Mouse (Mus musculus) liver, embryonic 12.5 days (tissue): ENCODE measurements around the gene Acy3. TPM values are rescaled to one million over a fixed set of nuclear protein-coding genes. Genes with fewer than 3 reads are reported as not detected.
A peak's percentile ranks its signal among the peaks of the same experiment; 100 is the strongest.

Experiments
- ATAC-seq: fragments of 200-750 bp; cut with Nextera tagmentation; 2 replicates; pipeline ENCODE4 v1.8.0; 2017; ENCODE audit warnings: moderate number of reproducible peaks, mild to moderate bottlenecking, moderate library complexity
- H3K27ac ChIP-seq: fragments of 300-500 bp; sonication (generic); 2 replicates; pipeline ENCODE4 v1.5.1; 2016; ENCODE audit warnings: mild to moderate bottlenecking
- H3K27me3 ChIP-seq: fragments of 300-500 bp; sonication (generic); replicated peaks from 2 replicates; pipeline ENCODE4 v1.6.1; 2016; ENCODE audit warnings: mild to moderate bottlenecking, moderate library complexity
- H3K36me3 ChIP-seq: fragments of 300-500 bp; sonication (generic); 2 replicates; pipeline ENCODE4 v1.6.1; 2016; ENCODE audit warnings: mild to moderate bottlenecking, moderate library complexity
- H3K4me1 ChIP-seq: fragments of 300-500 bp; sonication (generic); 2 replicates; pipeline ENCODE4 v1.6.1; 2016
- H3K4me2 ChIP-seq: fragments of 300-500 bp; sonication (generic); 2 replicates; pipeline ENCODE4 v1.6.1; 2016; ENCODE audit warnings: mild to moderate bottlenecking, moderate library complexity
- H3K4me3 ChIP-seq: fragments of 300-500 bp; sonication (generic); 2 replicates; pipeline ENCODE4 v1.5.1; 2016; ENCODE audit warnings: mild to moderate bottlenecking, moderate library complexity
- H3K9ac ChIP-seq: fragments of 300-500 bp; sonication (generic); 2 replicates; pipeline ENCODE4 v1.6.1; 2016; ENCODE audit warnings: mild to moderate bottlenecking, moderate library complexity
- H3K9me3 ChIP-seq: fragments of 300-500 bp; sonication (generic); replicated peaks from 2 replicates; pipeline ENCODE4 v1.6.1; 2016; ENCODE audit warnings: mild to moderate bottlenecking, moderate library complexity
- WGBS: fragments of 180-500 bp; shearing (Covaris S2); methylation state at CpG from one replicate; pipeline ENCODE4 v1.1.7; 2016; ENCODE audit not compliant: insufficient replicate concordance; 5-methylcytosine and 5-hydroxymethylcytosine counted together
- polyA plus RNA-seq: library from polyadenylated mRNA; unstranded; fragments of >200 nt; fragmentation: Nextera tagmentation; extraction: Ambion mirVana; gene quantifications from 2 replicates; pipeline ENCODE4 v1.2.1, GENCODE M21; 2016

The Acy3 gene
- polyA plus RNA-seq, 1 experiment from 2014 or later, result 9.1 TPM

DNA sequence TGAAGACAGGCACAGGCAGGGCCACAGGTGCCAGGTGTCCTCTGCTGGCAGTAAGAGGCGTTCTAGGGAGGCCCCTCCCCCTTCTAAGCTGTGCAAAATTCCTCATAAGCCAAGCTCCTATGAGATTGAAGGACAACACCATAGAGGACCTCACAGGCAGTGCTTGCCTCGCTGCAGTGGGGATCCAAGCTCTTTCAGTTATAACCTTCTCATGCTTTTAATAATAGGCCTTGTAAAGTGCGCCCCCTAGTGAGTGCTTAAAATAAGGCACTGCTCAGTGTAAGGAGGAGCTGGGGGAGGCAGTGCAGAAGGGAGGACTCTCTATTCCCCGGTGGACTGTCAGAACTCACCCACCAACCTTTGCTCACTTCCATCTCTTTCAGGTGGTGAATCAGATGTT lies 6.1 kb upstream of the Acy3 start:
- WGBS, result 15% methylated on average over 4 of the region's 4 CpGs
- no peak overlapping the region for H3K27ac ChIP-seq
- peak; percentile 58 for ATAC-seq

DNA sequence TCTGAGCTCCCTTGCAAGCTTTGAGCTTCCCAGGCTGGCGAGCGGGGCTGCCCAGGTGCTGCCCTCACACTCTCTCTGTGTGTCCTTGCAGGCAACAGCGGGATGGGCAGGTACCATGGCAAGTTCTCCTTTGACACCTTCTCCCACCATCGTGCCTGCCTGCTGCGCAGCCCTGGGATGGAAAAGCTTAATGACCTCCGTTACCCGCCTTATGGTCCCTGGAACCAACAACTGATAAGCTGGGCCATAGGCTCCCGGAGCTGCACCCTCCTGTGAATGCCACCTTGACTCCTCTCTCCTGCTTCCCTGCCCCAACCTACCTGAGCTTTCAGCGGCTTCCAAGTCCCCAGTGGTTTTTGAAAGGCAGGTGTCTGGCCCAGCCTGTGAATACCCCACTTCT lies 5.5 kb upstream of the Acy3 start:
- Histone ChIP-seq H3K9me3 (no peaks in the 10 kb centered on the region), H3K36me3 (no peaks in the 10 kb centered on the region), H3K4me3 (no peak overlapping the region), H3K27me3 (peaks cover 7% of the 10 kb centered on the region; the same call in 1 of the 2 replicates), H3K4me2 (no peak overlapping the region), H3K4me1 (peaks cover 18% of the 10 kb centered on the region), H3K9ac (no peak overlapping the region), H3K27ac (no peak overlapping the region)
- no peak for ATAC-seq
- WGBS, result 60% methylated on average over 9 of the region's 9 CpGs

More for the DNA sequence above, 6.1 kb upstream of the Acy3 start:
- no peaks in the 10 kb centered on the region for H3K9me3 ChIP-seq
- no peaks in the 10 kb centered on the region for H3K36me3 ChIP-seq
- H3K9ac ChIP-seq, result no peak overlapping the region
- H3K27me3 ChIP-seq, result peaks cover 11% of the 10 kb centered on the region; the same call in 1 of the 2 replicates
- peaks cover 11% of the 10 kb centered on the region for H3K4me1 ChIP-seq
- H3K4me2 ChIP-seq, result no peak overlapping the region
- no peak overlapping the region for H3K4me3 ChIP-seq

DNA sequence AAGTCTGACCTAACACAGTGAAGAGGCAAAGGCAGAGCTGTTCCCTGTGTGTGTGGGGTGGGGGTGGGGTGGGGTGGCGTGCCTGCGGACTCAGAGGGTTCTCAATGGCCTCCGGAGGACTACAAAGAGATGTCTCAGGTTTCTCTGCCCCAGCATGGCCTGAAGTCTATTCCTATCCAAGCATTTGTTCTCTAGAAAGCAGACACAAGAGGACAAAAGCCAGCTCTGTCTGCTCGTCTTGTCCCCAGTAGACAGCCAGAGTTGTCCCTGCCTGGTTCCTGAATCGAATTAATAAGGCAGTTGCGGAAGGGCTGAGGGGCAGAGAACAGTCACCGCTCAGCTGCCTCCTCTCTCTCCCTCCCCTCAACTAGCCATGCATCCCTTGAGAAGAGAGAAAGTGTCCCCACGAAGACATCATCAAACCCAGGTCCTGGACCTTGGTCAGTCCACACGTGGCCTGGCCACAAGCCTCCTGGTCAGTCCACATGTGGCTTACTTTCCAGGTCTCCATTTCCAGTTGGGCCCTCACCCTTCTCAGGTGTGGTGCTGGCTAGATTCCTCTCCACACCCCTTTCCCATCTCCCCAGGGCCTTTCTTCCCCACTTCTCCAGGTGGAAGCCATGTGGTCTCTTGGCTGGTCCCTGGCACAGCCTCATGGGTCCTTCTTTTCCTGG lies 2.7 kb upstream of the Acy3 start:
- 59% methylated on average over 9 of the region's 9 CpGs for WGBS
- Histone ChIP-seq H3K36me3 (peaks cover 2% of the 10 kb centered on the region; the same call in 1 of the 2 replicates), H3K27ac (no peak overlapping the region), H3K9me3 (no peaks in the 10 kb centered on the region), H3K27me3 (no peaks in the 10 kb centered on the region; the same call in 1 of the 2 replicates), H3K4me3 (no peak overlapping the region), H3K4me2 (no peak overlapping the region), H3K4me1 (peaks cover 30% of the 10 kb centered on the region), H3K9ac (no peak overlapping the region)
- no peak for ATAC-seq

DNA sequence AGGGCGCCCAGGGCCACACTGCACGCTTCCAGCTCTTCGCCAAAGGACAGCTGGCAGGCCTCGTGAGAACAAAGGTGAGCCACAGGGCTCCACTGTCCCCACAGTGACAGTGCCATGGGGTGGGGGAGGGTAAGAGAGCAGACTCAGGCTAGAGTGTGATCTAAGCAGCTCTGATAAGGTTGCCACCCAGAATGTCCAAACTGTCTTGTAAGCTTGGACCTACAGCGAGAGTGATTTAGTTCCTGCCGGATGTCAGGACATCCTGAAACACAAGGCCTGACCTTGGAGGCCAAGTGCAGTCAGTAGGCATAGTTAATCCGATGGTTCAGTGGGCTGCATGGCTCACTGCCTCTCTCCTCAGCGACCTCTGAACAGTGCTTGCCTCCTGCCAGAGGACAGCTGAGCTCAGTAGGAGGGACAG lies 1.1 kb upstream of the Acy3 start:
- WGBS, result 32% methylated on average over 8 of the region's 8 CpGs
- Histone ChIP-seq H3K27ac (peak overlapping the region; percentile 49), H3K4me1 (peaks cover 28% of the 10 kb centered on the region), H3K9me3 (no peaks in the 10 kb centered on the region), H3K4me2 (no peak overlapping the region; the same call in 1 of the 2 replicates), H3K4me3 (no peak overlapping the region), H3K36me3 (peaks cover 5% of the 10 kb centered on the region; the same call in 1 of the 2 replicates), H3K27me3 (no peaks in the 10 kb centered on the region; the same call in 1 of the 2 replicates), H3K9ac (no peak overlapping the region)
- ATAC-seq, result peak; percentile 33

DNA sequence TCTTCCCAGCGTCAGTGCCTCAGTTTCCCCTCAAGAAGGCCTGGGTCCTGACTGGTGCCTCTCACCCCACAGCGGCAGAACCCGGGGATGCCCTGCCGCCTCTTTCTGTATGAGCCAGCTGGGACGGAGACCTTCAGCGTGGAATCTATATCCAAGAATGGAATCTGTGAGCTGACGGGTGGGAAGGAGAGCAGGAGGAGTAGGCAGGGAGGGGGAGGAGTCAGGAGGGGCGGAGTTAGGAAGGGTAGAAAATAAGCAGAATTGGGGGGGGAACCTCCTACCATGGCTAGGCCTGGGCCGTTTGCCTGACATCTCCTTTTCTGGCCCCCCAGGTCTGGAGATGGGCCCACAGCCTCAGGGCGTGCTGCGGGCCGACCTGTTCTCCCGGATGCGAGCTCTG lies 1.7 kb downstream of the Acy3 start:
- H3K4me3 ChIP-seq, result no peak overlapping the region
- H3K36me3 ChIP-seq, result peaks cover 5% of the 10 kb centered on the region; the same call in 1 of the 2 replicates
- no peaks in the 10 kb centered on the region for H3K9me3 ChIP-seq
- ATAC-seq, result no peak
- no peak overlapping the region for H3K9ac ChIP-seq
- H3K27ac ChIP-seq, result no peak overlapping the region
- WGBS, result 85% methylated on average over 14 of the region's 14 CpGs
- H3K27me3 ChIP-seq, result peaks cover 15% of the 10 kb centered on the region
- no peak overlapping the region for H3K4me2 ChIP-seq
- peaks cover 33% of the 10 kb centered on the region for H3K4me1 ChIP-seq

DNA sequence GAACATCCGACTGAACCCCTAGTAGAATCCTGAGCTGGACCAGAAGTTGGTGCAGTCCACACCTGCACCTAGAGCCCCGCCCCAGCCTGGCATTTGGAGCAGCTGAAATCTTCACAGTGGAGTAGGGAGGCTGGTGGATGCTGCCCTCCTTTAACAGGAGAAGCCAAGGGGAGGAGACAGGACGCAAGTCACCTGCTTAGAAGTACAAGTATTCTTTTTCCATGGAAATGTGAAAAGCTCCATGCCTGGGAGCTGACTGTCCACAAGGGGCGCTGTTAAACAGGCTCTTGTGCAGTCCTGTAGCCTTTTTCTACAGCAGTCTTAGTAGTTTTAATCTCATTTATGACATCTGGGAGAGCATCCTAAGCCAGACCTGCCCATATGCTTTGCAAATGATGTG lies 2.4 kb downstream of the Acy3 start:
- WGBS, result 84% methylated on average over 4 of the region's 4 CpGs
- Histone ChIP-seq H3K36me3 (peaks cover 5% of the 10 kb centered on the region; the same call in 1 of the 2 replicates), H3K4me1 (peaks cover 33% of the 10 kb centered on the region), H3K4me3 (no peak overlapping the region), H3K4me2 (no peak overlapping the region), H3K27me3 (peaks cover 19% of the 10 kb centered on the region), H3K9ac (no peak overlapping the region), H3K27ac (no peak overlapping the region), H3K9me3 (no peaks in the 10 kb centered on the region)
- ATAC-seq, result no peak

DNA sequence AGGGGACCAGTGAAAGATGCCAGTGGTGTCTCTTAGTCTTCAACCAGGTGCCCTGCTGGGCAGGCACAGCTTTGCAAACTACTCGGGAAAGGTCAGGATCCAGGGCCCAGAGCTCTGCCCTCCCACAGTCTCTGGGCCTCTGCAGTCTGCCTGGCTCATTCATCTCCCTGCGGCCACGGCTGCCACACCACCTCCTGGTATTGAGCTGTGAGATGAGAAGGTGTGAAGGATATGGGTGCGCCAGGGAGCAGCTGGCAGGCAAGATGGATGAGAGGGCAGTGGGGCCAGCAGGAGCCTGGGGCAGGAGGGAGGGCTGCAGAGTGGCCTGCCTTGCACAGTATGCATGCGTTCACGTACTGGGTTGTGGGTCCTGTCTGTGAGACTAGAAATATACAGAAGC lies 4.4 kb downstream of the Acy3 start:
- H3K9ac ChIP-seq, result no peak overlapping the region
- H3K4me3 ChIP-seq, result no peak overlapping the region
- peaks cover 5% of the 10 kb centered on the region; the same call in 1 of the 2 replicates for H3K36me3 ChIP-seq
- no peaks in the 10 kb centered on the region for H3K9me3 ChIP-seq
- no peak overlapping the region for H3K27ac ChIP-seq
- H3K4me2 ChIP-seq, result no peak overlapping the region
- peaks cover 24% of the 10 kb centered on the region for H3K27me3 ChIP-seq
- WGBS, result 55% methylated on average over 6 of the region's 6 CpGs
- ATAC-seq, result no peak
- H3K4me1 ChIP-seq, result peaks cover 23% of the 10 kb centered on the region

DNA sequence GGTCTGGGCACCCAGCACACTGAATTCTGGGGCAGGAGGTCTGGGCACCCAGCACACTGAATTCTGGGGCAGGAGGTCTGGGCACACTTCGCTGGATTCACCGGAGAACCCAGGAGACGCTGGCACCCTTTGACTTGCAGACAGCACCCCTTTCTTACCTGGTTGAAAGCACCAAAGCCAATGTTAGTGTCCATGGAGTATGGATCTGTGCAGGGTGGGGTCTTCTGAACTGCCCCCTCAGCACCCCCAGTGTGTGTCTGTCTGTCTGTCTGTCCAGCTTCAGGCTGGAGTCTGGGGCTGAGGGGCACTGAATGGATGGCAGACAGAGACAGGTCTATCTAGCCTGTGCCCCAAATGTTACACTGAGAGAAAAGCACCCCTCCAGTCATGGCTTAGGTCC lies 5.2 kb downstream of the Acy3 start:
- no peak overlapping the region for H3K27ac ChIP-seq
- ATAC-seq, result no peak
- peaks cover 15% of the 10 kb centered on the region for H3K4me1 ChIP-seq
- no peak overlapping the region for H3K9ac ChIP-seq
- peaks cover 5% of the 10 kb centered on the region; the same call in 1 of the 2 replicates for H3K36me3 ChIP-seq
- H3K4me2 ChIP-seq, result no peak overlapping the region
- H3K27me3 ChIP-seq, result peaks cover 28% of the 10 kb centered on the region
- 86% methylated on average over 3 of the region's 3 CpGs for WGBS
- no peaks in the 10 kb centered on the region for H3K9me3 ChIP-seq
- no peak overlapping the region for H3K4me3 ChIP-seq

DNA sequence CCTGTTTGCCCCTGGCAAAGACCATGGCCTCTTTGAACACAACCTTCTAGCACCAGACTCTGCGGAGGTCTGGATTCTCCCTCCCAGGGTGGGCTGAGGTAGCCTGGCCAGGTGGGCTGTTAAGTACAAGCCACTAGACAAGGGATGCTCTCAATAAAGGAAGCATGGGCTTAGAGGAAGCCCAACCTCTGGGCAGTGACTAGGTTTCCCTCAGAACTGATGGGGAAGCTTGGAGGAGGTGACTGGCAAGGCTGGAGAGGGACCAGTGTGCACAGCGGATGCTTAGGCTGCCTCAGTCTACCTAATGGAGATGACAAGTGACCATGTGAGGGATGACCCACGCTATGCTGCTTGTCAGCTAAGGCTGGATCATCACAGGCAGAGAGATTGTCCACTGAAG lies 5.6 kb downstream of the Acy3 start:
- no peak overlapping the region for H3K4me3 ChIP-seq
- H3K36me3 ChIP-seq, result peaks cover 5% of the 10 kb centered on the region; the same call in 1 of the 2 replicates
- H3K4me2 ChIP-seq, result no peak overlapping the region
- peaks cover 11% of the 10 kb centered on the region for H3K4me1 ChIP-seq
- ATAC-seq, result no peak
- no peak overlapping the region for H3K9ac ChIP-seq
- H3K9me3 ChIP-seq, result no peaks in the 10 kb centered on the region
- H3K27ac ChIP-seq, result no peak overlapping the region
- H3K27me3 ChIP-seq, result peaks cover 28% of the 10 kb centered on the region
- WGBS, result 68% methylated on average over 3 of the region's 3 CpGs

DNA sequence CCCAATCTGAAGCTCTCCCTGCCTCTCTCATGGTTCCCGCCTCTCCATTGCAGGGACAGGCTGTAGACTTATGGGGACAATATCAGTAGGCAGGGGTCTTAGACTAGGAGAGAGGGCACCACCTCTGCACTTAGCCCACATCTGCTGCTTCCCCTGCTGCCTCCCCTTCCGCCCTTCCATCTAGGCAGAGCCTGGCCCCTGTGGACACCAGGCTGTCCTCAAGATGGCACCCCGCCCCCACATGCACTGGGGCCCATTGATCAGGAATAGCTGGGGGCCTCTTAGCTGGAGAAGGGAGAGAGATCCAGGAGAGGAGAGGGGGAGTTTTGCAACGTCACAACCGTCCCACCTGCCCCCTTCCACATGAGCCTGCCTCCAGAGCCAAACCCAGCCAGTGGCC lies 6.0 kb downstream of the Acy3 start, which contains the start of gene Tbx10:
Tbx10 (plus strand) TSS at position 337 of the 400 bp plus-strand sequence.
- Histone ChIP-seq H3K36me3 (peaks cover 5% of the 10 kb centered on the region; the same call in 1 of the 2 replicates), H3K27ac (no peak within 1 kb of the TSS), H3K9me3 (no peaks in the 10 kb centered on the region), H3K9ac (no peak within 1 kb of the TSS), H3K4me2 (no peak within 1 kb of the TSS), H3K4me3 (no peak within 1 kb of the TSS), H3K4me1 (0 out of 2 replicates have a peak, but pooled peaks cover 9% of the 10 kb centered on the region), H3K27me3 (peaks cover 28% of the 10 kb centered on the region)
- 40% methylated on average over 5 of the region's 5 CpGs for WGBS
- ATAC-seq, result no peak

DNA sequence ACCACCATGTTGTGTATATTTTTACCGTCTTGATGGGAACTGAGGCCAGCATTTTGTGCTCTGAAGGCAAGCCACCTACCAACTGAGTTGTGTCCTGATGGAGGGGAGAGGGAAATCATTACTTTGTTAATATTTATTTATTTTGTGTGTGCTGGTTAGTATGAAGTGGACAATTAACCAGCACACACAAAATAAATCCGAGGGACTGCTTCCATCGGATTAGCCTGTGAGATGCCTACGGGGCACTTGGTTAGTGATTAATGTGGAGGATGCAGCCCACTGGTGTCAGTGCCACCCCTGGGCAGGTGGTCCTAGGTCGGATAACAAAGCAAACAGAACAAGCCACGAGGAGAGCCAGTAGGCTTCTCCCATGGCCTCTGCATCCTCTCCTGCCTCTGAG lies 8.6 kb downstream of the Acy3 start:
- peaks cover 21% of the 10 kb centered on the region for H3K4me1 ChIP-seq
- no peak overlapping the region for H3K4me2 ChIP-seq
- no peak overlapping the region for H3K4me3 ChIP-seq
- WGBS, result 58% methylated on average over 6 of the region's 6 CpGs
- H3K9ac ChIP-seq, result no peak overlapping the region
- no peak for ATAC-seq
- peaks cover 31% of the 10 kb centered on the region for H3K27me3 ChIP-seq
- no peaks in the 10 kb centered on the region for H3K36me3 ChIP-seq
- H3K9me3 ChIP-seq, result no peaks in the 10 kb centered on the region
- no peak overlapping the region for H3K27ac ChIP-seq

DNA sequence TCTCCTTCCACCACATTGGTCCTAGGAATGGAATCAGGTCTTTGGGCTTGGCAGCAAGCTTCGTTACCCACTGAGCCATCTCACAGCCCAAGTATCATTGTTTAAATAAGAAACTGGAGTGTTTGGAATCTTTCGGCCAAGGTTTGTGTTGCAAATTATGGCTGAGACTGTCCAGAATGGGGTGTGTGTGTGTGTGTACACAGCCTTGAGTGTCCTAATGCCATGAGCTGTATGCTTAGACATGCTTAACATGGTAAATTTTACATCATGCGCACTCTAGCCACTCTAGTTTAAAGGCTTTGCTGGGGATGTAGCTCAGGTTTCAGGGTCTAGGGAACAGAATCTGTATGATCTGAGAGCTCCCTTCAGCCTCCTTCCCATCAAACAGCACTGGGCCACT lies 9.1 kb downstream of the Acy3 start:
- WGBS, result 81% methylated on average over 3 of the region's 3 CpGs
- Histone ChIP-seq H3K27ac (no peak overlapping the region), H3K4me1 (peaks cover 21% of the 10 kb centered on the region), H3K36me3 (no peaks in the 10 kb centered on the region), H3K9me3 (no peaks in the 10 kb centered on the region), H3K4me3 (no peak overlapping the region), H3K4me2 (no peak overlapping the region), H3K9ac (no peak overlapping the region), H3K27me3 (peaks cover 31% of the 10 kb centered on the region)
- no peak for ATAC-seq
